Mouse (Mus musculus): ENCODE measurements around the gene Tbxas1. TPM values are rescaled to one million over a fixed set of nuclear protein-coding genes. Genes with fewer than 3 reads are reported as not detected.

Gene Tbxas1
- under 1 TPM; 0.12 to 0.19 TPM for polyA plus RNA-seq (2012; fragmentation: generic; extraction: Trizol)

DNA sequence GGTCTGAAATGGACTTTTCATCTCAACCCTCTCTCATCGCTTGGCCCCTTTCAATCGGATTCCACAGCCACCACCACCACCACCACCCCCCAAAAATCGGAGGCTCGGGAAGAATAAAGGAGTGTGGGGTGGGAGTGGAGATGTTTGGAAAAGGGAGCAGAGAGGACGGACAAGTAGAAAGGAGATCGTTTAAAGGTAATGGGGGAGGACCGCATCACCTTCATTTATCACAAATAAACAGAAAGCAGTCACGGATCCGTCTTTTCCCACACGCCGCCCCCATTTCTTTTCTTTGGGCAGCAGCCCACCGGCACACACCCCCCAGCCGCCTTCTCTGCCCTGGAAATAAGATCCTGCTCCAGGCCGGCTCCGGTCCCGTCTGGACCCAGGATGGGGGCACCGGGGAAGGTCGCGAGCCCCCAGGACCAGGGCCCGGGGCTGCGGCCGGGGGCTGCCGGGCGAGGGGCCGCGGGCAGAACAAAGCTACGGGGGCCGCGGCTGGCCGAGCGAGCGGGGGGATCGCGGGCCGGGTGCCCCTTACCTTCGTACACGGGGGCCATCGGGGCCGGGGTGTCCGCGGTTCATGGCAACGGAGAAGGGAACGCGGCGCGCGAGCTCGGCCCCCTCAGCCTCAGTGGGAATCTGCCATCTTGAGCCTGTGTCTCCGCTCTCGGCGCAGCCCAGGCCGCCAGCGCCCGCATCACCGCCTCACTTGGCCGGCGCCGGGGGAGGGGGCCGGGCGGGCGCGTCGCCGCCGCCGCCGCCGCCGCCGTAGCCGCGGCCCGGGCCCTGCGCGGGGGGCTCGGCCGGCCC is at the start of gene Tbxas1:
Gene Tbxas1 (plus strand): TSS at position 147 of the 813 bp plus-strand sequence.

DNA sequence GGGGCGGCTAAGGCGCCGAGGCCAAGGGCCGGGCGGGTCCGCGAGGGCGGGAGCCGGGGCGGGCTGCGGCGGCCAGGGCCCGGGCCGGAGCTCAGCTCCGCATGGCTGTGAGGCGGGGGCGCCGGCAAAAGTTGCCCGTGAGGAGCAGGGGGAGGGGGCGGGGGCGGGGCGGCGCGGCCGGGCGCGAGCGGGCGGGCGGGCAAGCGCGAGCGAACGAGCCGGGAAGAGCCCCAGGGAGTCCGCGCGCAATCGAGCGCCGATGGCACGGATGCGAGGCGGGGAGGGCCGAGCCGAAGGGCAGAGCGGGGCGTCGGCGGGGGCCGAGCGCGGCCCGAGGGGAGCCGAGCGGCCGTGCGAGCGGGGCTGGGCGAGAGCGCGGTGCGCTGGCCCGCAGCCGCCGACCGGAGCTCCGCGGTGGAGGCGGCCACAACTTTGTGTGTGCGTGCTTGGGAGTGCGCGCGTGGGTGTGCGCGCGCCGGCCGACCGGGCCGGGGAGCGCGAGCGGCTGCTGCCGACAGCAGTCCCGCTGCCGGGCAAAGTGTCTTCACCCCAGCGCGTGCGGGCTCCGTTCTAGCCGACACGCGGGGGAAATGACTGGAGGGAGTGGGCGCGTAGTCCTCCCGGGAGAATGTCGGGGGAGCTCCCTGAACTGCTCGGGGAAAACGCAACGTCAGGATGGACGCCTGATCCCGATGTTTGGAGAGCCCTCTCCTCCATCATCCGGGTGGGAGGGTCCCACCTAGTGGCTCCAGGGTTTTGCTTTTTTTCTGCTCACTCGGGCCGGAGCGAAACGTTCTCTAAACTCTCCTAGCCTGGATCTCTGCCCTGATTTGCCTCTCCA is 1.1 kb downstream of the Tbxas1 start, which contains the start of gene Hipk2:
Gene Hipk2 (minus strand): TSS at position 95 of the 841 bp plus-strand sequence.

GRCm38 (mm10) chr6:39117584-39118455 is 242.6 kb downstream of the Tbxas1 start, which contains the start of gene Parp12:
Parp12 (minus strand) TSS chr6:39118349.

Other genes with a start within 250 kb of the Tbxas1 start
- 1 to 10 TPM; 2.8 to 5.1 TPM for gene Klrg2, start 238.2 kb upstream of the Tbxas1 start, polyA plus RNA-seq (2012; fragmentation: generic; extraction: Trizol)
- under 1 TPM; 0.33 to 0.73 TPM for gene Clec2l, start 212.3 kb upstream of the Tbxas1 start, polyA plus RNA-seq (2012; fragmentation: generic; extraction: Trizol)
- 1 to 10 TPM; 3.2 to 4.8 TPM for gene Hipk2, start 761 bp downstream of the Tbxas1 start, polyA plus RNA-seq (2012; fragmentation: generic; extraction: Trizol)
- 10 to 100 TPM in 1 of 2 experiments, 1 to 10 TPM in 1; 3.3 to 24.6 TPM for gene Parp12, start 242.9 kb downstream of the Tbxas1 start, polyA plus RNA-seq (2012; fragmentation: generic; extraction: Trizol)

Data from C3H10T1/2 (cell line).